Comparison of ENCODE assay signal across 19 mouse cellular contexts in the genomic region with DNA sequence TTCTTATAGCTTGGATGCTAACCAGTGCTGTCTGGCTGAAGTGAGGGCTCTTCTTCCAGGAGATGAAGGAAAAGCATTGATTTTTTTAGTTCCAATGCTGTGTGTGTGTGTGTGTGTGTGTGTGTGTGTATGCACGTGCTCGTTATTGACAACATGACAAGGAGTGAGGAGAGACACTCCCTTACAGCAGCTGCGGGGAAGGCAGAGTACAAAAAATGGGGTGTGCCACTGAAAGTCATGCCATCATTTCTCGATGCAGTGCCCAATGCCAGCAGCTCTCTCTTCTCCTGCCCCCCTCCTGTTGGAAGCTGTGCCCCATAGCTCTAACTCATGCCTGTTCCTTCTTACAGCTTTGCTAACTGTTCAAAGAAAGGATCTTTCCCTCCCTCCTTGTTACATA. TPM values are rescaled to one million over a fixed set of nuclear protein-coding genes. Genes with fewer than 3 reads are reported as not detected.
A peak's percentile ranks its signal among the peaks of the same experiment; 100 is the strongest.
DNase-seq lines count a peak whose midpoint lies in the region; ATAC-seq lines count a peak whose summit lies in the region.
"Had no signal": no experiment of that assay in that cellular context is flagged by ENCODE, and none has a peak within 500 bp of the region (broad histone marks: within the 10 kb centered on the region; RNA-seq: fewer than 3 reads in every experiment).

No protein-coding gene starts in this region.

- H3K36me3 ChIP-seq in forebrain, embryonic 13.5 days (ENCODE audit: poor library complexity, severe bottlenecking): peaks cover 9% of the 10 kb centered on the region; the same call in 1 of the 2 replicates
- peaks cover 9% of the 10 kb centered on the region; the same call in 1 of the 2 replicates for H3K36me3 ChIP-seq in forebrain, embryonic 10.5 days (replicated peaks)
- no peaks in the 10 kb centered on the region for H3K36me3 ChIP-seq in midbrain, embryonic 13.5 days
- no peaks in the 10 kb centered on the region for H3K36me3 ChIP-seq in midbrain, embryonic 14.5 days (ENCODE audit: control insufficient read depth, insufficient read depth, low read length)
- H3K36me3 ChIP-seq in neural tube, embryonic 14.5 days (ENCODE audit: control insufficient read depth, insufficient read depth, low read length): no peaks in the 10 kb centered on the region
- H3K36me3 ChIP-seq: hindbrain, embryonic 15.5 days; limb, embryonic 10.5 days had no signal

- no peak for DNase-seq in forebrain, embryonic 10.5 days (ENCODE audit: extremely low spot score, low spot score)
- peak; percentile 3 for DNase-seq in kidney, adult 18-20 months
- no peak for DNase-seq in kidney, postnatal 25 days
- no peak for DNase-seq in midbrain, embryonic 14.5 days
- no peak for DNase-seq in testis, postnatal 14 days (ENCODE audit: low spot score)
- DNase-seq: cerebellum, adult 9-11 months; gastrocnemius, postnatal 14 days; kidney, adult 2 months; kidney, postnatal 14 days; right cerebral cortex, postnatal 25 days; thymus, postnatal 25 days had no signal

- no peak overlapping the region for H3K4me3 ChIP-seq in forebrain, embryonic 13.5 days
- H3K4me3 ChIP-seq in forebrain, embryonic 10.5 days: no peak overlapping the region
- no peak overlapping the region for H3K4me3 ChIP-seq in midbrain, embryonic 13.5 days (replicated peaks)
- H3K4me3 ChIP-seq in midbrain, embryonic 14.5 days (replicated peaks; ENCODE audit: low read depth, low read length): no peak overlapping the region
- H3K4me3 ChIP-seq in neural tube, embryonic 14.5 days (ENCODE audit: low read depth, low read length): no peak overlapping the region
- H3K4me3 ChIP-seq: hindbrain, embryonic 15.5 days; limb, embryonic 10.5 days had no signal

- no peaks in the 10 kb centered on the region for H3K27me3 ChIP-seq in forebrain, embryonic 13.5 days
- H3K27me3 ChIP-seq in forebrain, embryonic 10.5 days (ENCODE audit: poor library complexity, severe bottlenecking): no peaks in the 10 kb centered on the region
- H3K27me3 ChIP-seq in midbrain, embryonic 13.5 days: no peaks in the 10 kb centered on the region
- H3K27me3 ChIP-seq in midbrain, embryonic 14.5 days (ENCODE audit: control insufficient read depth, insufficient read depth, low read length): no peaks in the 10 kb centered on the region
- no peaks in the 10 kb centered on the region for H3K27me3 ChIP-seq in neural tube, embryonic 14.5 days (ENCODE audit: control insufficient read depth, insufficient read depth, low read length)
- H3K27me3 ChIP-seq: hindbrain, embryonic 15.5 days had no signal

- H3K9ac ChIP-seq in forebrain, embryonic 13.5 days: no peak overlapping the region
- H3K9ac ChIP-seq in midbrain, embryonic 13.5 days (replicated peaks): no peak overlapping the region
- H3K9ac ChIP-seq in midbrain, embryonic 14.5 days (replicated peaks; ENCODE audit: low read length): no peak overlapping the region
- H3K9ac ChIP-seq in neural tube, embryonic 14.5 days (replicated peaks; ENCODE audit: low read depth, low read length): no peak overlapping the region
- H3K9ac ChIP-seq: hindbrain, embryonic 15.5 days had no signal

- H3K27ac ChIP-seq in forebrain, embryonic 13.5 days: no peak overlapping the region; the same call in 1 of the 2 replicates
- H3K27ac ChIP-seq in forebrain, embryonic 10.5 days: no peak overlapping the region
- H3K27ac ChIP-seq in midbrain, embryonic 13.5 days: no peak overlapping the region
- H3K27ac ChIP-seq in midbrain, embryonic 14.5 days (replicated peaks; ENCODE audit: low read depth, low read length): no peak overlapping the region
- no peak overlapping the region for H3K27ac ChIP-seq in neural tube, embryonic 14.5 days (ENCODE audit: low read depth, low read length)
- H3K27ac ChIP-seq: hindbrain, embryonic 15.5 days; limb, embryonic 10.5 days had no signal

- peaks cover 78% of the 10 kb centered on the region for H3K4me1 ChIP-seq in forebrain, embryonic 13.5 days
- H3K4me1 ChIP-seq in forebrain, embryonic 10.5 days: peaks cover 73% of the 10 kb centered on the region
- H3K4me1 ChIP-seq in midbrain, embryonic 13.5 days (replicated peaks): peaks cover 67% of the 10 kb centered on the region
- H3K4me1 ChIP-seq in midbrain, embryonic 14.5 days (ENCODE audit: control insufficient read depth, insufficient read depth, low read length): peaks cover 20% of the 10 kb centered on the region
- peaks cover 19% of the 10 kb centered on the region for H3K4me1 ChIP-seq in neural tube, embryonic 14.5 days (ENCODE audit: control insufficient read depth, insufficient read depth, low read length)

- H3K9me3 ChIP-seq in forebrain, embryonic 13.5 days (replicated peaks): no peaks in the 10 kb centered on the region
- no peaks in the 10 kb centered on the region for H3K9me3 ChIP-seq in forebrain, embryonic 10.5 days
- no peaks in the 10 kb centered on the region for H3K9me3 ChIP-seq in midbrain, embryonic 13.5 days
- H3K9me3 ChIP-seq in midbrain, embryonic 14.5 days (ENCODE audit: control insufficient read depth, low read length): no peaks in the 10 kb centered on the region
- H3K9me3 ChIP-seq in neural tube, embryonic 14.5 days (ENCODE audit: control insufficient read depth, low read length): no peaks in the 10 kb centered on the region
- H3K9me3 ChIP-seq: hindbrain, embryonic 15.5 days; limb, embryonic 10.5 days had no signal

- 45% methylated on average over 4 of the region's 4 CpGs for WGBS in forebrain, embryonic 13.5 days
- 81% methylated on average over 4 of the region's 4 CpGs for WGBS in forebrain, embryonic 10.5 days
- WGBS in midbrain, embryonic 13.5 days: 80% methylated on average over 4 of the region's 4 CpGs
- WGBS in midbrain, embryonic 14.5 days: 83% methylated on average over 4 of the region's 4 CpGs
- WGBS in neural tube, embryonic 14.5 days: 76% methylated on average over 4 of the region's 4 CpGs

- peak; percentile 11; the same call in 1 of the 2 replicates for ATAC-seq in forebrain, embryonic 13.5 days
- 0 out of 2 replicates have a peak, but pooled peaks have one; percentile 27 for ATAC-seq in midbrain, embryonic 13.5 days
- no peak for ATAC-seq in midbrain, embryonic 14.5 days (ENCODE audit: low FRiP score, low TSS enrichment)
- ATAC-seq in neural tube, embryonic 14.5 days (ENCODE audit: low read depth): 0 out of 2 replicates have a peak, but pooled peaks have one; percentile 5
- ATAC-seq: CD4-positive, CD25-positive, alpha-beta regulatory T cell, adult 4 months had no signal

- H3K4me2 ChIP-seq in forebrain, embryonic 13.5 days: no peak overlapping the region
- H3K4me2 ChIP-seq in midbrain, embryonic 13.5 days (replicated peaks): no peak overlapping the region
- H3K4me2 ChIP-seq in midbrain, embryonic 14.5 days (ENCODE audit: low read length): no peak overlapping the region
- H3K4me2 ChIP-seq in neural tube, embryonic 14.5 days (ENCODE audit: low read depth, low read length): no peak overlapping the region
- H3K4me2 ChIP-seq: heart, embryonic 11.5 days; hindbrain, embryonic 15.5 days; midbrain, embryonic 11.5 days had no signal

RNA-seq across cellular contexts. Expression of gene Zeb2, which starts 56.4 kb away (rescaled TPM):
- 74.7 and 85.4 TPM in 2 replicates for polyA plus RNA-seq in forebrain, embryonic 13.5 days (2015; fragmentation: Nextera tagmentation; extraction: Ambion mirVana)
- 30.2 and 30.4 TPM in 2 replicates for polyA plus RNA-seq in forebrain, embryonic 10.5 days (2016; fragmentation: Nextera tagmentation; extraction: Ambion mirVana)
- polyA plus RNA-seq in midbrain, embryonic 13.5 days (2015; fragmentation: Nextera tagmentation; extraction: Ambion mirVana): 38.9 and 50.2 TPM in 2 replicates
- 25.5 and 32.3 TPM in 2 replicates for polyA plus RNA-seq in midbrain, embryonic 14.5 days (2014; fragmentation: Nextera tagmentation; extraction: Ambion mirVana)
- polyA plus RNA-seq in neural tube, embryonic 14.5 days (2014; fragmentation: Nextera tagmentation; extraction: Ambion mirVana): 53.8 and 57.6 TPM in 2 replicates
